Mouse (Mus musculus) ES-E14 (cell line): ENCODE measurements around the gene Crisp2.

Experiments
- CHD2 ChIP-seq: IDR thresholded peaks from 2 replicates; pipeline ENCODE4 v1.6.1; 2014; ENCODE audit warnings: mild to moderate bottlenecking, low read depth, low read length, inconsistent platforms
- ZNF384 ChIP-seq: IDR thresholded peaks from 2 replicates; pipeline ENCODE4 v1.6.1; 2012; ENCODE audit warnings: low read depth, low read length, inconsistent platforms

DNA sequence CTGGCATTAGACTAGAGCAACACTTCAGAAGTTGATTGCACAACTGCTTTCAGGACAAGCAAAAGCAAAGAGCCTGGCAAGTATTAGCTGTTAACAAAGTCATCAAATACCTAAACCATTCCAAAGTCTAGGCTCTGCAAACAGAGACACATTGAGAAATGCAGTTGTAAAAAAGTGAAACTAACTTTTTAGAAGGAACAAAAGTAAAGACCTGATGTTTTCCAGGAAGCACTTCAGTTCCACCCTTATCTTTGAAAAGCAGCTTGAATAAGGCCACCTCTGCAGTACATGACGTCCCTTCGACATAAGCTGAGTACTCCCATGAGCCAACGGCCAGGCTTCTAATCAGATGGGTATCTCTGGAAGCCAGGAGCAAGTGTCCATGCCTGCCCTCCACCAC, 253 bp downstream of the Crisp2 start:
- no peak for TF ChIP-seq ZNF384
- TF ChIP-seq CHD2, result no peak
